Mouse (Mus musculus): ENCODE data around the gene Nicn1.
"Not testable (repeated sequence)": the region's sequence is repeated elsewhere in the genome, so short reads cannot be mapped to it uniquely, and the experiment has no call there.

Nicn1 gene

DNA sequence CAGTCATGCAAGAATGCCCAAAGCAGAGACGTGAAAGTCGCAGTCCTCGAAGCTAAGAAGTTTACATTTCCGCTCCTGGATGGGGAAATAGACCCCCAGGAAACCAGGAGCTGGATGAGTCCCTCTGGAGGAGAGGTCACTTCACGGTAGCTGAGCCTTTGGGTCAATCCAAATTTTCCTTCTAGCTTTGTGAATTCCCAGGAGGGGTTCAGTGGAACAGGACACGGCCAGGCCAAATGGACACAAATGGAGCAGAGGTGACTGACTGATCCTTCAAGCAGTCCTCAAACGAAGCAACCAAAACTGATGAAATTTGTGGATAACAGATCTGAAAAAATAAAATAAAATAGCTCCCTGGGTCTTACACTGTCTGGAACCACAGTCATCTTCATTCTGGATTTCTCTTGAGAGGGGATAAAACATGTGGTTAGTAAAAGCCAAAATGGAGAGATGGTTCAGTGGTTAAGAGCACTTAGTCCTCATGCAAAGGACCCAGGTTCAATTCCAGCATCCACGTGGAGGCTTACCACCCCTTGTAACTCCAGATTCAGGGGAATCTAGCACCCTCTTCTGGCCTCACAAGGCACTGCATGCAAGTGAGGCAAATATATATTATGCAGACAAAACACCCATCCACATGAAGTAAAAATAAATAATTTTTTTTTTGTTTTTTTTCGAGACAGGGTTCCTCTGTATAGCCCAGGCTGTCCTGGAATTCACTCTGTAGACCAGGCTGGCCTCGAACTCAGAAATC, 11.4 kb upstream of the Nicn1 start:
- no peak for DNase-seq (ENCODE audit: low spot score in 2 of 2)

DNA sequence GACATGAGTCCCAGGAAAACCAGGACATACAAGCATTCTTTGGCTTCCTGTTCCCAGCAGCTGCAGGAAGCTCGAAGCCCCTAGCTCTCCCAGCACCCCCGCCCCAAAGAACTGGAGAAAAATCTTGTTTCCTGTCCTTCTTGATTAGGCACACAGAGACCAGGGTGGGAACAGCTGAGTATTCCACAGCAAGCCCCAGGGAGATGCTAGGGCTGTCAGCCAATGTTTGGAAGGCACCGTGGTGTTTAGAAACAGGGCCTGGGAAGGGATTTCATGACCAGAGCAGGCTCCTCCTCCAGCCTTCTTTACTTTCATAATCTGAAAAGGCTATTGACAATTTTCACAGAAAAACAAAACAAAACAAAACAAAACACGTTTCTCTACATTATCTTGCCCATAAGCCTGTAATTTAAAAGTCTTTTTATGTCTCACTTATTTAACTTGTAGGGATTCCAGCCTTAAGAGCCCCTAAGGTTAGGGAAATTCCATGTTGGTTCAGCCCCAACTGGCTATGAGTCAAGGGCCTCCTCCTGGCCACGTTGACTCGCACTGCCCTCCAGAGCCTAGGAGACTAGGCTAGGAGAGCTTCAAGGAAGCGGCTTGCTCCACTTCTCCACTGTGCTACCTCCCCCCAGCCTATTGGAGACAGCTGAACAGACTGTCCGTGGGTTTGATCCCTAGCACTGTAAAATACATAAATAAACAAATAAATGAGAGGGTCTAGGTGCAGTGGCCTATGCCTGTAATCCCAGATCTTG, 10.0 kb upstream of the Nicn1 start:
- peak; percentile 72 to 74 for DNase-seq (ENCODE audit: low spot score in 2 of 2)

DNA sequence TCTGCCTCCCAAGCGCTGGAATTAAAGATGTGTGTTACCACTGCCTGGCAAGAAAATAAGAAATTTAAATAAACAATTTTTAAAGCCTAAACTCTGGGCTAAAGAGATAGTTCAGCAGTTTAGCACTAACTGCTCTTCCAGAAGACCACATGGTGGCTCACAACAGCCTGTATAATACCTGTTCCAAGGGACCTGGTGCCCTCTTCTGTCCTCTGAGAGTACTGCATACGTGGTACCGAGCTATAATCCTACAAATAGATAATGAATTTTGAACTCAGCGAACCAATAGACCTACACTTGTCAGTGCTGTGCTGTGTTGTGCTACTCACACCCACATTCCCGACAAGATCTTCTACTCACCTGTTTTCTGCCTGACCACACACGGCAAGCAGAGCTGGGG, 5.8 kb upstream of the Nicn1 start:
- DNase-seq (ENCODE audit: low spot score in 2 of 2) = peak in 1 of 2 experiments; percentile 36

DNA sequence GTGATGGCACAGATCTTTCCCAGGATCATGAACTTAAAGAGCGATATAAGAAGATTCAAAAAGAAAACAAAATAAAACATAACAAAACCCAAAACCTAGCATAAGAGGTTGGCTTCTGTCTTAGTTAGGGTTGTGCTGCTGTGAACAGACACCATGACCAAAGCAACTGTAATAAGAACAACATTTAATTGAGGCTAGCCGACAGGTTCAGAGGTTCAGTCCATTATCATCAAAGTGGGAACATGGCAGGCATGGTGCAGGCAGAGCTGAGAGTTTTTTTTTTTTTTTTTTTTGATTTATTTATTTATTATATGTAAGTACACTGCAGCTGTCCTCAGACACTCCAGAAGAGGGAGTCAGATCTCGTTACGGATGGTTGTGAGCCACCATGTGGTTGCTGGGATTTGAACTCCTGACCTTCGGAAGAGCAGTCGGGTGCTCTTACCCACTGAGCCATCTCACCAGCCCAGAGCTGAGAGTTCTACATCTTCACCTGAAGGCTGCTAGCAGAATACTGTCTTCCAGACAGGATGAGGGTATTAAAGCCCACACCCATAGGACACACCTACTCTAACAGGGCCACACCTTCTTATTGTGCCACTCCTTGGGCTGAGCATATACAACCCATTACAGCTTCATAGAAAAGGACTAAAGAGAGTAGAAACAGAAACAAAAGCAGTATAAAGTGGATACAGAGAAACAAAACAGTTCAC, 2.5 kb upstream of the Nicn1 start:
- DNase-seq (ENCODE audit: low spot score in 2 of 2) = not testable (repeated sequence)

DNA sequence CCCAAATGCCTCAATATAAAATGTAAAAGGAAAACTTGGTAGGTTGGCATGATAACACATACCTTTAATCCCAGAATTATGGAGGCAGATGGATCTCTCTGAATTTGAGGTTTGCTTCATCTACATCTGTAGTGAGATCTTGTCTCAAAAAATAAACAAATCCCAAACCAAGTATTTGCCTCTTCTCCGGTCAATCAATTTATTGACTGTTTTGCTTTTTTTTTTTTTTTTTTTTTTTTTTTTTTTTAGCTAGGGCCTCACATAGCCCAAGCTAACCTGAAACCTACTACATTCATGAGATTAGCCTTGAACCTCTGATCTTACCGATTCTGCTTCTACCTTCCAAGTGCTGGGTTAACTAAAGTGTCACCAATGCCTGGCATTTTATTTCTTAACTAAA, 882 bp upstream of the Nicn1 start:
- no peak for DNase-seq (ENCODE audit: low spot score in 2 of 2)

DNA sequence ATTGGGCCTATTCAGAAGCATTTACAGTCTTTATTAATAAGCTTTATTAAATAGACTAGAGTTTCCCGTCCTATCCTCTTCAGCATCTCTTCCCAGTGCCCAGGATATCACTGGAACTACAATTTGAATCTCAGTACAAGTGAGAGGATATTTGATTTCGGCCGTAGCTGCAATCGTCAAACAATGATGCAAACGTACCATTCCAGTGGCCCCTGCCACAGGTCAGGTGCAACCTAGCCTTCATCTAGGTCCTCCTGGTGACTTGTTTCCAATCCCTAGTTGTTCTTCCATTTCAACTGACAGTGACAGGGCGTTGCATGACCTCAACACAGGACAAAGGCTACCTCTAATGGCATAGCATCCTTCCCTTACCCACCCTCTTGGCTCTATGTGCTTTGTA, 544 bp downstream of the Nicn1 start:
- DNase-seq (ENCODE audit: low spot score in 2 of 2) = no peak

DNA sequence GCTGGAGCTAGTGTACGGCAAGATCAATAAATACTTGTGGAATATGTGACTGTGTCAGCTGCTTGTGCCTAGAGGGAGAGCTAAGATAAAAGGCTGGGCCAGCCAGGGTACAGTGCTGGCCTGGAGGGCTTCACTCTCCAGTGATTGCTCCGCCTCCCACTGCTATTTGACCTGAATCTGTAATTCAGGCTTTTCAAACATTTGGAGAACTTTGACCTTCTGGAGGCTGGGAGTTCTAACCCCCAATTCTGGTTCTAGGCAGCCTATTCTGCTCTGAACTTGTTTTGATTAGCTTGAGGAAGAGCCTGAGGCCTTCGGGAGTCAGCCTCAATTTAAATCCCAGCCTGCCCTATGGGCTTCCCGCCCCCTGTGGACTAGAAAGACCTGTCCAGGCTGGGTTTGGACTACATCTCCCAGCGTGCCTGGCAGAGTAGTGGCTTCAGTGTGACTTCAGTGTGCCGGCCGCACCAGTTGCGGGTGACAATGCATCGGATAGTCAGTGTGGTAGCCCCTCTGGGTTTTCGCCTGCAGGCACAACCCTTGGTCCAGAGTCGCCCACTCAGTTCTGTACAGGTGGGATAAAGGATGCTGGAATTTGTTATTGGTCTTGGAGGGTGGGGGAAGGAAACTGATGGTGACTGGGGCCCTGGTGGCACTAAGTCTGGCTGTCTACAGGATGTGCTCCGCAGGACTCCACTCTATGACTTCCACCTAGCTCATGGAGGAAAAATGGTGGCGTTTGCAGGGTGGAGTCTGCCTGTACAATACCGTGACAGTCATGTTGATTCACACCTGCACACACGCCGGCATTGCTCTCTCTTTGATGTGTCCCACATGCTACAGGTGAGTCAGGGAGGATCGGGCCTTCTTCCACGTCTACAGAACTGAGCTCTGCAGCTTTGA, 6.5 kb downstream of the Nicn1 start, which contains the start of gene Amt:
Gene Amt, plus strand, starts transcription at position 401 of the 903 bp plus-strand sequence.
- no peak for DNase-seq (ENCODE audit: low spot score in 2 of 2)

DNA sequence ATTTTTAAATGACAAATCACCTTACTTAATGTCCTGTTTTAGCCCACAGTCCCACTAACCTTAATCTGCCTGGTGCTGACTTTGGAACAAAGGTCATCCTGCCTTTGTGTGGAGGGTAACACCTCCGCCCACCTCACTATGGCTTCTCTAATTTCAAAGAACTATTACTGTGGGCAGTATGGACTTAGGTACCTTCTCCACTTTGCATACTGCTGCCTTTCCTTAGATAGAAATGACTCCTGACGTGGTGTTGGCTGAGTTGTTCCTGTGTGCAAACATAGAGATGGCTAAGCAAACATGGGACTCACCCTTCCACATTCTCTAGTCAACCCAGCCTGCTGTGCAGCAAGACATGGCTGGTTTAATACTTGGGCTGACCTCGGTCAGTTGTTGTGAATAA, 11.6 kb downstream of the Nicn1 start:
- DNase-seq (ENCODE audit: low spot score in 2 of 2) = no peak

DNA sequence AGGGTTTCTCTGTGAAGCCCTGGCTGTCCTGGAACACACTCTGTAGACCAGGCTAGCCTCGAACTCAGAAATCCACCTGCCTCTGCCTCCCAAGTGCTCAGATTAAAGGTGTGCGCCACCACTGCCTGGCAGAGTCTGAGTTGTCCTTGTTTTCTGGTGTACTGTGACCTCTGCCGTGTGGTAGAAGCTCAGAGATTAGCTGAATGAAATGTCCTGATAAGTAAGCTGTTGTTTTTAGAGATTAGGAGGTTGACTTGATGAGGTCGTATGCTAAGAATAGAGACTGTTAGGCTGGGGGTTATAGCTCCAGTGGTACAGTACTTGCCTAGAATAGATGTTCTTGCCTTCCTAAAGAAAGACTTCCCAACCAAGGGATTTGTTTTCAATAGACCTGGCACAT, 14.5 kb downstream of the Nicn1 start:
- no peak for DNase-seq (ENCODE audit: low spot score in 2 of 2)

DNA sequence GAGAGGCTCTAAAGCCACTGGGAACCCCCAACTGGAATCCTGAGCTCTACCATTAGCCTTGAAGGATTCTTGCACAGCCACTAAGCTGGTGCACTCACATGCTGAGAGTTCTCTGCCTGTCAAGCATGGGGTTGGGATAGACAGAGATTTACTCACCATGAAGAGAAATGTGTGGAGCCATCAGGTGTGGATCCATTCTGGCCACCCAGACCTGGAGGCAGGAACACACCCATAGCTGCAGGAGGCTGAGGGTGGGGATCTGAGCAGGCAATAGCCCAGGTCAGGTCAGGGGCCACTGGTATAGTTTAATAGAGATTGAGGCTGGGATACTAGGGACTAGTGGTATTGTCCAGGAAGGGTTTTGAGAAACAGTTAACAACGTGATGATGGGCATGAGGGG, 14.9 kb downstream of the Nicn1 start:
- DNase-seq (ENCODE audit: low spot score in 2 of 2) = no peak

DNA sequence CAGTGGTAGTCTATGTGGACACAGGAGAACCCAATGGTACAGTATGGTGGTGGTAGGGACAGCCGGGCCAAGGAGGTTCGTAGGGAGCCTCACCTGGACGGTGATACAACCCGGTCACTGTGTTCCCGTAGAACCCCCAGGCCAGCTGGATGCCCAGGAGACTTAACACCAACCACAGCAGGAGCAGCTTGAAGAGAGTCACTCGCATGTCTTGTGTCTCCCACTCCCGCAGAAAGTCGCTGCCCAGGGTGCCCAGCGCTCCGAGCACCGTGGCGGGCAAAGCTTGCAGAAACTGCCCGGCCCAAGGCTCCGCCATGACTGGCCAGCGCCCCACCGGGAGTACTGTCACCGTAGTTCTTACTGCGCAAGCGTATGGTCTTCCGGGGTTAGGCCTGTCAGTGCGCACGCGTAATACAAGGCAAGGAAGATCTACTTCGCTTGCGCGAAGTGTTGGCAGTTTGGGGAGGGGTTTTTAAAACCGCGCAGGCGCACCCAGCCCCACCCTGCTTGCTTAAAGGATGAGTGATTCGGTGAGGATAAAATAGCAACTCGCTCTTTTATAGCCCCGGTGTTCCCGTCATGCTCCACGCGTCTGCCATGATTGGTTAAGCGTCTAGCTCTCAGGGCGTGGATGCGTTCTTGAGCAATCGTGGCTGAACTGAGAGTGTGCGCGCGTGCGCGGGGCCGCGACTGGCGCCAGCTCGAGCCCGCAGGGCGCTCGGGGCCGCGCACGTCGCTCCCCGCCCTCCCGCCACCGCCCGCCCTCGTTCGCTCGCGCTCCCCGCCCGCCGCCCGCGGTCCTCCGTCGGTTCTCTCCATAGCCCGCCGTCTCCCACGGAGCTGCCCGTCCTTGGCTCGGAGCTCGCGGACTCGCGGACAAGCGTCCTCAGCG, 15.6 kb downstream of the Nicn1 start, which contains the start of the genes Rhoa and Tcta:
Gene Rhoa, plus strand, starts transcription at position 501 of the 892 bp plus-strand sequence.
Gene Tcta, minus strand, starts transcription at position 532 of the 892 bp plus-strand sequence.
- DNase-seq (ENCODE audit: low spot score in 2 of 2) = peak; percentile 95 to 98

DNA sequence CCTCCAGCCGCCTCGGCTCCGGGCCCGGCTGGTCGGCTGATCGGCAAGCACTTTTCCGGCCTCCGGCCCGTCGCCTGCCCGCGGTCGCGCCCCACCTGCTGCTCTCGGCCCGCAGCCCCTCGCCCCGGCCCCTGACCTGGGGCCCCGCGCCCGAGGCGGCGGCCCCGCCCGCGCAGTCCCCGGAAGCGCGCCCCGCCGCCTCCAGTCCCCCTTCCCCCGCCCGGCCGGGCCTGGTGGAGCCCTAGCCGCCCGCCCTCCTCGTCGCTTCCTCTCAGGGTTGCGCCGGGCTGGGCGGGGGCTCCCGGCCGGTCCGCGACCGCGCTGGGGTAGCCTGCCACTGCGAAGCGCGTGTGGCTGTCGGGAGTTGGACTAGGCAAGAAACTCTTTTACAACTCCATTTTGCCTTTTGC, 16.3 kb downstream of the Nicn1 start:
- DNase-seq (ENCODE audit: low spot score in 2 of 2) = peak; percentile 75 to 79

DNA sequence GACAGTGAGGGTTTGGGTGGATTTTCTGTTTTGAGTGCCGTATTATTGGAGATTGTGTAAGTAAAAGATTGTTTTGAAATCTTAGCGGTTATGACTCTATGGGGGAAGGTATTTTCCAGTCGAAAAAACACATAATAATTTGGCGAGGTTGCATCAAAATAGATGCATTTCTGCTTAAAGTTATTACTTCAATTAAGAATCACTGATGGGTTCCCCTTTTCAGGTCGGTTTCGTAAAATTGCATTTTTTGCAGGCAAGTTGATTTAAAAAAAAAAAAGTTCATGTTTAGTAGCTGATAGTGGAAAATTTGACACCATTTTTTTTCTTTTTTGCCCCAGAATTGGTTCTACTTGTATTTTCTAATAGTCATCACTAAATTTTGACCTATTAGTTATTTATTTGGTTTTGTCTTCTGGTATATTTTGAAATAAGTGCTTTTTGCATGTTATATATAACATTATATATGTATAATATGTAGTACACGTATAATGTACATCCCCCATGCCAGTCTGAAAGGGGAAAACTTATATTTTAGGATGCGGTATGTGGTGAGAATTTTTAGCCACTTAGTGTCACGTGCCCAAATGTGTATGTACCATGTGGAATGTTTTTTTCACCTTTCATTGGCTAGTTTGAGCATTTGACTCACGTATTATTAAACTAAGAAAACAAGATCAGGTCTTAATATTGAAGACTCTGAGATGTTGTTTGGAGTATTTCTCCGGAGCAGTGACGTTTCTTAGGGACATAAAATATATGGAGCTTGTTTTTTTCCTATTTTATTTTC, 17.0 kb downstream of the Nicn1 start:
- DNase-seq (ENCODE audit: low spot score in 2 of 2) = no peak

DNA sequence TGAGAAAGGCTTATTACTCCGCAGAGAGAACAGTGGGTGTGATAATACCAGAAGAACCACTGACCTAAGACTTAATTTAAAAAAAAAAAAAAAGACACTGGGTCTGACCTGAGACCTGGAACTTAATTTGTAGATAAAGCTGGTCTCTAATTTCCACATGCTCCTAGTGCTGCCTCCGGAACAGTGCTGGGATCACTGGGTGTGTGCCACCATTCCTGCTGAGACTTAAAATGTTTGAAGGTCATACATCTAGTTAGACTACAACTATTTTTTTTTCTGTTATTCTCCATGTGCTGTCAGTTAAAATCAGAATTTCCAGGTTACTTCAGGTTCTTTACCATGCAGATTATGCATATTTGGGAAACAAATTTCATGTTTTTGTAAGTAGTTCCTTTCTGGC, 17.9 kb downstream of the Nicn1 start:
- no peak for DNase-seq (ENCODE audit: low spot score in 2 of 2)

DNA sequence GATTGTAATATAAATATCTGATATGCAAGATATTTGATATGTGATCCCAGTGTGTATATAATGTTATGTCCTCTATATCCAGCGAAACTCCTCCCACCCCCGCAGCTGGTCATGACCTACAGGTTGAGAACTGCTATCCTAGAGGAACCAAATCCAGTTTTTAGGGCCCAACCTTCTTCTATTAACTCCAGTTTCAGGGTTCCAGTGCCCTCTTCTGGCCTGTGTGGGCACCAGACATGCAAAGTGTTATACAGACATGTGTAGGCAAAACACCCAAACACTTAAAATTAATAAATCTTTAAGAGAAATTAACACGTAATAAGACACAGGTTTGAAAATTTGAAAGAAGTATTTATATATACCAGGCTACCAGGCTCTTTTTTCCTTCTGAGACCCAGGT, 27.3 kb downstream of the Nicn1 start:
- no peak for DNase-seq (ENCODE audit: low spot score in 2 of 2)

DNA sequence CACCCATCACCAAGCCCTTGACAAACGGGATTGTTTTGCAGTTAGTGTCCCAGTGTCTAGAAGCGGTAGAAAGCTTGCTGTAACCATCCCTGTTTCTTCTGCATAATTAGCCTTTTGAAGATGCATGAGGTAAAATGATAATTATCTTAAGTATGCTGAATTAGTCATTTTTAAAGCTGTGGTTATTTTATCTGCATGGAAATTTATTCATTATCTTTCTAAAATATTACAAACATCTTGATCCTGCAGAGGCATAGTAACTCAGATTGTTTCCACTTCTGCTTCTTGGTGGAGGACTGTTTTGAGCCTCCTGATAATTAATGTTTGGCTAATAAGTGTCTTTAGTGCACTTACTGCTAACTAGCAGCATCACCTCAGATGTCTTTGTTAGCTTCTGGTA, 28.2 kb downstream of the Nicn1 start:
- no peak for DNase-seq (ENCODE audit: low spot score in 2 of 2)

DNA sequence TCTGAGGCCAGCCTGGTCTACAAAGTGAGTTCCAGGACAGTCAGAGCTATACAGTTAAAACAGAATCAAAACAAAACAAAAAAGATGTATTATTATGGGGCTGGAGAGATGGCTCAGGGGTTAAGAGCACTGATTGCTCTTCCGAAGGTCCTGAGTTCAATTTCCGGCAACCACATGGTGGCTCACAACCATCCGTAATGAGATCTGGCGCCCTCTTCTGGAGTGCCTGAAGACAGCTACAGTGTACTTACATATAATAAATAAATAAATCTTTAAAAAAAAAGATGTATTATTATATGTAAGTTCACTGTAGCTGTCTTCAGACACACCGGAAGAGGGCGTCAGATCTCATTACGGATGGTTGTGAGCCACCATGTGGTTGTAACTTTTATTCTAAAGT, 31.8 kb downstream of the Nicn1 start:
- DNase-seq (ENCODE audit: low spot score in 2 of 2) = not testable (repeated sequence)

DNA sequence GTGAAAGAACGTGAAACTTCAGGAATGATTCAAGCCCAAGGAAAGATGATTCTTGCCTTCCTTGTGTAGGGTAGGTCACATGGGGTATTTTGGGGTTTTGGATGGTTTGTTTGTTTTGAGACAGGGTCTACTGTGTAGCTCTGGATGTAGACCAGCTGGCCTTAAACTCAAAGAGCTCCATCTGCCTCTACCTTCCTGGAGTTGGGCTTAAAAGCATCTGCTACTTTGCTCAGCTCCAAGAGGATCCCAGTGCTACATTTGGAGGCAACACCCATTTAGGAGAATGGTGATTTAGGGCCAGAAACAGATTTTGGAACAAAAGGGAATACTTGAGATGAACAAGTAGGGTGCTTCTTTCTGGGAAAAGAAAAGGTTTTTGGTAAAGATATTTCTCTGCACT, 34.6 kb downstream of the Nicn1 start:
- DNase-seq (ENCODE audit: low spot score in 2 of 2) = no peak

DNA sequence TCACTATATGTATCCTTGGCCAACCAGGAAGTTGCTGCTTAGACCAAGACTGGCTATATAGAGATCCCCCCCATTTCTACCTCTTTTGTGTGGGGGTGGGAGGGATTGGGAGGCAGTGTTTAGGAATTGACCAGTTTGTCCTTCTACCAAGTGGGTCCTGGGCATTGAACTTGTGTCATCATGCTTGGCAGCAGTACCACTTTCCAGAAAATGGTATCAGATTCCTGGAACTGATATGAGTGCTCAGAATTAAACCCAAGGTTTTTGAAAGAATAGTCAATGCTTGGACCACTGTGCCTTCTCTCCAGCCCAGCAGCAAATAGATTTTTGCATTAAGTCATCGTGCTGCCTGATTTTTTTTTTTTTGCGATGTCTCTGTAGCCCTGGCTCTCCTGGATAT, 35.6 kb downstream of the Nicn1 start:
- no peak for DNase-seq (ENCODE audit: low spot score in 2 of 2)
